Mouse (Mus musculus) forebrain, embryonic 10.5 days (tissue): ENCODE data around the gene Olfr1288. TPM values are rescaled to one million over a fixed set of nuclear protein-coding genes. Genes with fewer than 3 reads are reported as not detected.

Experiments used
- DNase-seq: peaks from one replicate; pipeline ENCODE4 v3.0.0-alpha.2; 2017; ENCODE audit warnings: low spot score; ENCODE audit errors: extremely low spot score
- H3K27ac ChIP-seq: fragments of 300-500 bp; sonication (generic); 2 replicates; pipeline ENCODE4 v1.5.1; 2016; ENCODE audit warnings: mild to moderate bottlenecking
- H3K27me3 ChIP-seq: fragments of 300-500 bp; sonication (generic); 2 replicates; pipeline ENCODE4 v1.6.1; 2016; ENCODE audit warnings: mild to moderate bottlenecking; ENCODE audit not compliant: poor library complexity, severe bottlenecking
- H3K36me3 ChIP-seq: fragments of 300-500 bp; sonication (generic); replicated peaks from 2 replicates; pipeline ENCODE4 v1.6.1; 2016; ENCODE audit warnings: mild to moderate bottlenecking, moderate library complexity
- H3K4me1 ChIP-seq: fragments of 300-500 bp; sonication (generic); 2 replicates; pipeline ENCODE4 v1.6.1; 2016
- H3K4me3 ChIP-seq: fragments of 300-500 bp; sonication (generic); 2 replicates; pipeline ENCODE4 v1.5.1; 2016; ENCODE audit warnings: mild to moderate bottlenecking, moderate library complexity
- H3K9me3 ChIP-seq: fragments of 300-500 bp; sonication (generic); 2 replicates; pipeline ENCODE4 v1.6.1; 2016; ENCODE audit warnings: mild to moderate bottlenecking, moderate library complexity
- WGBS: fragments of 180-500 bp; shearing (Covaris S2); methylation state at CpG from one replicate; pipeline ENCODE4 v1.1.7; 2016; 5-methylcytosine and 5-hydroxymethylcytosine counted together
- polyA plus RNA-seq: library from polyadenylated mRNA; unstranded; fragments of >200 nt; fragmentation: Nextera tagmentation; extraction: Ambion mirVana; gene quantifications from 2 replicates; pipeline ENCODE4 v1.2.1, GENCODE M21; 2016

Olfr1288 gene
- polyA plus RNA-seq, result not detected in 2 replicates

GRCm38 (mm10) chr2:111473801-111474200 lies at the start of gene Olfr1288:
Olfr1288 (plus strand) TSS chr2:111474101.
- Histone ChIP-seq H3K4me1 (no peaks in the 10 kb centered on the region), H3K36me3 (no peaks in the 10 kb centered on the region), H3K27me3 (no peaks in the 10 kb centered on the region), H3K9me3 (no peaks in the 10 kb centered on the region), H3K4me3 (no peak within 1 kb of the TSS), H3K27ac (no peak within 1 kb of the TSS)
- DNase-seq, result no peak
- WGBS, result 95% methylated on average over 1 of the region's 1 CpGs

GRCm38 (mm10) chr2:111448842-111449241 lies 25.1 kb upstream of the Olfr1288 start, which contains the start of gene Olfr1287:
Olfr1287 (plus strand) TSS chr2:111449142.
- Histone ChIP-seq H3K4me1 (no peaks in the 10 kb centered on the region), H3K36me3 (no peaks in the 10 kb centered on the region), H3K27ac (no peak within 1 kb of the TSS), H3K4me3 (no peak within 1 kb of the TSS), H3K27me3 (no peaks in the 10 kb centered on the region), H3K9me3 (no peaks in the 10 kb centered on the region)
- 69% methylated on average over 1 of the region's 1 CpGs for WGBS
- DNase-seq, result no peak

GRCm38 (mm10) chr2:111480519-111480918 lies 6.6 kb downstream of the Olfr1288 start, which contains the start of gene Olfr1289:
Olfr1289 (plus strand) TSS chr2:111480819.
- H3K27ac ChIP-seq, result no peak within 1 kb of the TSS
- H3K4me1 ChIP-seq, result no peaks in the 10 kb centered on the region
- no peaks in the 10 kb centered on the region for H3K27me3 ChIP-seq
- 80% methylated on average over 1 of the region's 1 CpGs for WGBS
- H3K4me3 ChIP-seq, result no peak within 1 kb of the TSS
- H3K9me3 ChIP-seq, result no peaks in the 10 kb centered on the region
- no peak for DNase-seq
- no peaks in the 10 kb centered on the region for H3K36me3 ChIP-seq

GRCm38 (mm10) chr2:111493729-111494128 lies 19.8 kb downstream of the Olfr1288 start, which contains the start of gene Olfr1290:
Olfr1290 (minus strand) TSS chr2:111493829.
- H3K4me1 ChIP-seq, result no peaks in the 10 kb centered on the region
- 87% methylated on average over 5 of the region's 5 CpGs for WGBS
- H3K27me3 ChIP-seq, result no peaks in the 10 kb centered on the region
- H3K36me3 ChIP-seq, result no peaks in the 10 kb centered on the region
- H3K27ac ChIP-seq, result no peak within 1 kb of the TSS
- H3K4me3 ChIP-seq, result no peak within 1 kb of the TSS
- DNase-seq, result no peak
- no peaks in the 10 kb centered on the region for H3K9me3 ChIP-seq

GRCm38 (mm10) chr2:111496880-111497279 lies 23.0 kb downstream of the Olfr1288 start, which contains the start of gene Olfr1291-ps1:
Olfr1291-ps1 (plus strand) TSS chr2:111497180.
- 90% methylated on average over 3 of the region's 3 CpGs for WGBS
- H3K27ac ChIP-seq, result no peak within 1 kb of the TSS
- H3K36me3 ChIP-seq, result no peaks in the 10 kb centered on the region
- no peak for DNase-seq
- no peaks in the 10 kb centered on the region for H3K4me1 ChIP-seq
- no peaks in the 10 kb centered on the region for H3K9me3 ChIP-seq
- no peak within 1 kb of the TSS for H3K4me3 ChIP-seq
- H3K27me3 ChIP-seq, result no peaks in the 10 kb centered on the region

GRCm38 (mm10) chr2:111517451-111517850 lies 43.5 kb downstream of the Olfr1288 start:
- peaks cover 9% of the 10 kb centered on the region; the same call in 1 of the 2 replicates for H3K9me3 ChIP-seq
- H3K4me3 ChIP-seq, result no peak overlapping the region
- H3K4me1 ChIP-seq, result no peaks in the 10 kb centered on the region
- no peaks in the 10 kb centered on the region for H3K36me3 ChIP-seq
- no peak for DNase-seq
- no peak overlapping the region for H3K27ac ChIP-seq
- 92% methylated on average over 10 of the region's 10 CpGs for WGBS
- H3K27me3 ChIP-seq, result no peaks in the 10 kb centered on the region

GRCm38 (mm10) chr2:111524903-111525302 lies 51.0 kb downstream of the Olfr1288 start, which contains the start of gene Olfr1293-ps:
Olfr1293-ps (plus strand) TSS chr2:111525203.
- DNase-seq, result no peak
- no peaks in the 10 kb centered on the region for H3K27me3 ChIP-seq
- peaks cover 4% of the 10 kb centered on the region; the same call in 1 of the 2 replicates for H3K9me3 ChIP-seq
- no peaks in the 10 kb centered on the region for H3K4me1 ChIP-seq
- no peaks in the 10 kb centered on the region for H3K36me3 ChIP-seq
- H3K27ac ChIP-seq, result no peak within 1 kb of the TSS
- no peak within 1 kb of the TSS for H3K4me3 ChIP-seq
- 95% methylated on average over 1 of the region's 1 CpGs for WGBS

Other genes with a start within 250 kb of the Olfr1288 start
- gene 4930430A15Rik, start 244.5 kb upstream of the Olfr1288 start, polyA plus RNA-seq, result not detected in 2 replicates
- not detected in 2 replicates for gene Olfr1275, start 238.8 kb upstream of the Olfr1288 start, polyA plus RNA-seq
- not detected in 2 replicates for gene Olfr1276, start 219.6 kb upstream of the Olfr1288 start, polyA plus RNA-seq
- not detected in 2 replicates for gene Olfr1277, start 200.0 kb upstream of the Olfr1288 start, polyA plus RNA-seq
- gene Olfr1278, start 184.0 kb upstream of the Olfr1288 start, polyA plus RNA-seq, result not detected in 2 replicates
- 0.04 TPM in 1 of 2 replicates, not detected in the other for gene Olfr1279, start 173.5 kb upstream of the Olfr1288 start, polyA plus RNA-seq
- not detected in 2 replicates for gene Olfr1280, start 160.1 kb upstream of the Olfr1288 start, polyA plus RNA-seq
- gene Olfr1281, start 147.6 kb upstream of the Olfr1288 start, polyA plus RNA-seq, result not detected in 2 replicates
- not detected in 2 replicates for gene Olfr1282, start 138.0 kb upstream of the Olfr1288 start, polyA plus RNA-seq
- not detected in 2 replicates for gene Olfr1283, start 107.3 kb upstream of the Olfr1288 start, polyA plus RNA-seq
- not detected in 2 replicates for gene Olfr1284, start 98.6 kb upstream of the Olfr1288 start, polyA plus RNA-seq
- gene Olfr1286, start 51.0 kb upstream of the Olfr1288 start, polyA plus RNA-seq, result not detected in 2 replicates
- not detected in 2 replicates for gene Olfr1287, start 25.0 kb upstream of the Olfr1288 start, polyA plus RNA-seq
- not detected in 2 replicates for gene Olfr1289, start 6.7 kb downstream of the Olfr1288 start, polyA plus RNA-seq
- not detected in 2 replicates for gene Olfr1290, start 19.7 kb downstream of the Olfr1288 start, polyA plus RNA-seq
- not detected in 2 replicates for gene Olfr1291-ps1, start 23.1 kb downstream of the Olfr1288 start, polyA plus RNA-seq
- not detected in 2 replicates for gene Olfr1293-ps, start 51.1 kb downstream of the Olfr1288 start, polyA plus RNA-seq
- gene Olfr1294, start 66.2 kb downstream of the Olfr1288 start, polyA plus RNA-seq, result not detected in 2 replicates
- not detected in 2 replicates for gene Olfr1295, start 95.6 kb downstream of the Olfr1288 start, polyA plus RNA-seq
- gene Olfr1297, start 152.4 kb downstream of the Olfr1288 start, polyA plus RNA-seq, result not detected in 2 replicates
- gene Olfr1298, start 175.1 kb downstream of the Olfr1288 start, polyA plus RNA-seq, result not detected in 2 replicates
- gene Olfr1299, start 187.3 kb downstream of the Olfr1288 start, polyA plus RNA-seq, result not detected in 2 replicates